Mouse (Mus musculus) MEL (cell line): ENCODE data around the gene Dusp23. TPM values are rescaled to one million over a fixed set of nuclear protein-coding genes. Genes with fewer than 3 reads are reported as not detected.

ENCODE experiments used
- DNase-seq: peaks from one replicate; pipeline ENCODE4 v3.0.0; 2011; ENCODE audit warnings: low read depth, low spot score
- H3K27ac ChIP-seq: 2 replicates; pipeline ENCODE4 v1.5.1; 2012; ENCODE audit warnings: low read depth, mild to moderate bottlenecking, control low read depth, low read length, moderate library complexity; ENCODE audit not compliant: control insufficient read depth
- H3K27me3 ChIP-seq, 2 experiments: fragments of 150-350 bp in 1 of 2; sonication (generic) in 1 of 2; 2 replicates each; pipeline ENCODE4 v1.6.1; 2012; ENCODE audit warnings: low read length in 2 of 2, mild to moderate bottlenecking in 2 of 2, improper control_type of control experiment in 1 of 2, moderate library complexity in 1 of 2; ENCODE audit not compliant: insufficient read depth in 2 of 2, control insufficient read depth in 1 of 2
- H3K36me3 ChIP-seq, 2 experiments: 2 replicates each; pipeline ENCODE4 v1.6.1; 2012 to 2014; ENCODE audit warnings: low read length in 2 of 2, improper control_type of control experiment in 1 of 2, inconsistent platforms in 1 of 2, mild to moderate bottlenecking in 1 of 2; ENCODE audit not compliant: insufficient read depth in 2 of 2, control insufficient read depth in 1 of 2
- H3K4me1 ChIP-seq, 2 experiments: fragments of 150-350 bp in 1 of 2; sonication (generic) in 1 of 2; 2 replicates each; pipeline ENCODE4 v1.6.1; 2012; ENCODE audit warnings: low read length in 2 of 2, improper control_type of control experiment in 1 of 2, mild to moderate bottlenecking in 1 of 2; ENCODE audit not compliant: insufficient read depth in 2 of 2, control insufficient read depth in 1 of 2
- H3K4me3 ChIP-seq, 2 experiments: fragments of 150-350 bp in 1 of 2; sonication (generic) in 1 of 2; 2 replicates each; pipeline ENCODE4 v1.5.1; 2012; ENCODE audit warnings: low read depth in 2 of 2, low read length in 2 of 2, mild to moderate bottlenecking in 2 of 2, moderate library complexity in 2 of 2, control low read depth in 1 of 2, improper control_type of control experiment in 1 of 2; ENCODE audit not compliant: control insufficient read depth in 1 of 2, insufficient read depth in 1 of 2
- H3K79me2 ChIP-seq: 2 replicates; pipeline ENCODE4 v1.6.1; 2012; ENCODE audit warnings: mild to moderate bottlenecking, low read length, moderate library complexity; ENCODE audit not compliant: control insufficient read depth, poor library complexity, insufficient read depth
- H3K9ac ChIP-seq: 2 replicates; pipeline ENCODE4 v1.6.1; 2012; ENCODE audit warnings: low read depth, mild to moderate bottlenecking, control low read depth, low read length, moderate library complexity; ENCODE audit not compliant: control insufficient read depth, poor library complexity, severe bottlenecking
- H3K9me3 ChIP-seq: fragments of 150-350 bp; sonication (generic); replicated peaks from 2 replicates; pipeline ENCODE4 v1.6.1; 2012; ENCODE audit warnings: mild to moderate bottlenecking, low read length, improper control_type of control experiment, moderate library complexity; ENCODE audit not compliant: insufficient read depth
- CHD1 ChIP-seq: IDR thresholded peaks from 2 replicates; pipeline ENCODE4 v1.6.1; 2012; ENCODE audit warnings: low read depth, mild to moderate bottlenecking, inconsistent platforms, low read length, improper control_type of control experiment
- CHD2 ChIP-seq: IDR thresholded peaks from 2 replicates; pipeline ENCODE4 v1.6.1; 2011; ENCODE audit warnings: low read length, improper control_type of control experiment
- ELF1 ChIP-seq: IDR thresholded peaks from 2 replicates; pipeline ENCODE4 v1.6.1; 2014; ENCODE audit warnings: low read depth, mild to moderate bottlenecking, inconsistent platforms, low read length, improper control_type of control experiment, moderate library complexity
- JUND ChIP-seq: IDR thresholded peaks from 2 replicates; pipeline ENCODE4 v1.6.1; 2011; ENCODE audit warnings: low read depth, mild to moderate bottlenecking, improper control_type of control experiment, low read length
- MAZ ChIP-seq: IDR thresholded peaks from 2 replicates; pipeline ENCODE4 v1.6.1; 2012; ENCODE audit warnings: low read depth, mild to moderate bottlenecking, inconsistent platforms, low read length, improper control_type of control experiment
- MXI1 ChIP-seq: IDR thresholded peaks from 2 replicates; pipeline ENCODE4 v1.6.1; 2011; ENCODE audit warnings: mild to moderate bottlenecking, low read depth, low read length, improper control_type of control experiment
- MYC ChIP-seq: IDR thresholded peaks from 2 replicates; pipeline ENCODE4 v1.6.1; 2011; ENCODE audit warnings: low read depth, mild to moderate bottlenecking, low read length, improper control_type of control experiment, moderate library complexity
- POLR2A ChIP-seq, 2 experiments: IDR thresholded peaks; 2 replicates each; pipeline ENCODE4 v1.6.1; 2011 to 2012; ENCODE audit warnings: low read length in 2 of 2, mild to moderate bottlenecking in 2 of 2, control low read depth in 1 of 2, improper control_type of control experiment in 1 of 2, low read depth in 1 of 2, moderate library complexity in 1 of 2; ENCODE audit not compliant: control insufficient read depth in 1 of 2, insufficient read depth in 1 of 2, poor library complexity in 1 of 2
- ZC3H11A ChIP-seq: IDR thresholded peaks from 2 replicates; pipeline ENCODE4 v1.6.1; 2012; ENCODE audit warnings: low read depth, mild to moderate bottlenecking, inconsistent platforms, low read length, improper control_type of control experiment
- ZMIZ1 ChIP-seq: IDR thresholded peaks from 2 replicates; pipeline ENCODE4 v1.6.1; 2012; ENCODE audit warnings: low read depth, mild to moderate bottlenecking, inconsistent platforms, low read length, improper control_type of control experiment, moderate library complexity
- ZNF384 ChIP-seq: IDR thresholded peaks from 2 replicates; pipeline ENCODE4 v1.6.1; 2012; ENCODE audit warnings: low read depth, mild to moderate bottlenecking, inconsistent platforms, low read length, improper control_type of control experiment
- polyA plus RNA-seq, 2 experiments: library from polyadenylated mRNA; stranded (reverse) in 1 of 2; unstranded in 1 of 2; fragments of >175 nt in 1 of 2; fragments of >200 nt in 1 of 2; gene quantifications; 2 replicates each; pipeline versions ENCODE4 v1.2.1 to v1.2.4; 2012; ENCODE audit warnings: low replicate concordance in 2 of 2, low read depth in 1 of 2; ENCODE audit not compliant: insufficient read length in 2 of 2, insufficient read depth in 1 of 2, missing spikeins in 1 of 2
- total RNA-seq: library from RNA; depleted of rRNA; stranded (reverse); fragments of 300-350 nt; gene quantifications from 2 replicates; pipeline ENCODE4 v1.2.3, GENCODE M21; 2012; rRNA removed

Gene Dusp23
- total and polyA plus RNA-seq, 3 experiments = 0.54 to 2.5 TPM; not detected in 1

GRCm38 (mm10) chr1:172582436-172582835 lies 50.3 kb downstream of the Dusp23 start:
- peaks cover 0 to 9% of the 10 kb centered on the region in 2 experiments; a peak in 2 of 4 replicates for H3K27me3 ChIP-seq
- H3K4me1 ChIP-seq = no peaks in the 10 kb centered on the region

More at GRCm38 (mm10) chr1:172582436-172582835, 50.3 kb downstream of the Dusp23 start:
- no peak overlapping the region for H3K4me3 ChIP-seq
- H3K9ac ChIP-seq = no peak overlapping the region
- no peaks in the 10 kb centered on the region for H3K9me3 ChIP-seq
- no peaks in the 10 kb centered on the region for H3K79me2 ChIP-seq
- no peak for DNase-seq
- no peaks in the 10 kb centered on the region for H3K36me3 ChIP-seq
- H3K27ac ChIP-seq = no peak overlapping the region
- no peak for TF ChIP-seq MXI1
- no peak for TF ChIP-seq ZC3H11A
- TF ChIP-seq CHD1 = no peak
- TF ChIP-seq MAZ = no peak
- no peak for TF ChIP-seq CHD2
- no peak for TF ChIP-seq ZNF384
- no peak for TF ChIP-seq POLR2A (IDR thresholded peaks at IDR 0.05; ENCODE audit: control insufficient read depth in 1 of 2, insufficient read depth in 1 of 2, low read depth in 1 of 2, low read length in 2 of 2, poor library complexity in 1 of 2)
- TF ChIP-seq MYC = no peak
- no peak for TF ChIP-seq ZMIZ1
- TF ChIP-seq ELF1 = no peak
- no peak for TF ChIP-seq JUND

Other genes with a start within 250 kb of the Dusp23 start
- gene Slamf9, start 157.6 kb downstream of the Dusp23 start, total RNA-seq = 0.23 TPM in 1 of 2 replicates, not detected in the other
- under 1 TPM in 1 of 2 experiments, not detected in 1; 0.38 TPM for gene Slamf9, start 157.6 kb downstream of the Dusp23 start, polyA plus RNA-seq
- 0.12 and 0.13 TPM in 2 replicates for gene Igsf9, start 151.2 kb downstream of the Dusp23 start, total RNA-seq
- under 1 TPM in 1 of 2 experiments, not detected in 1; 0.38 TPM for gene Igsf9, start 151.2 kb downstream of the Dusp23 start, polyA plus RNA-seq
- 100 and 150 TPM in 2 replicates for gene Tagln2, start 132.9 kb downstream of the Dusp23 start, total RNA-seq
- 100 to 1,000 TPM; 332 to 581 TPM for gene Tagln2, start 132.9 kb downstream of the Dusp23 start, polyA plus RNA-seq
- gene Cfap45, start 112.2 kb downstream of the Dusp23 start, total RNA-seq = 0.29 TPM in 1 of 2 replicates, not detected in the other
- gene Cfap45, start 112.2 kb downstream of the Dusp23 start, polyA plus RNA-seq = under 1 TPM in 1 of 2 experiments, not detected in 1; 0.40 TPM
- gene Vsig8, start 77.0 kb downstream of the Dusp23 start, total RNA-seq = not detected in 2 replicates
- gene Vsig8, start 77.0 kb downstream of the Dusp23 start, polyA plus RNA-seq = not detected
- gene Slamf8, start 42.4 kb downstream of the Dusp23 start, total RNA-seq = not detected in 2 replicates
- gene Slamf8, start 42.4 kb downstream of the Dusp23 start, polyA plus RNA-seq = not detected
- not detected in 2 replicates for gene Fcrl6, start 30.4 kb downstream of the Dusp23 start, total RNA-seq
- not detected for gene Fcrl6, start 30.4 kb downstream of the Dusp23 start, polyA plus RNA-seq
- not detected in 2 replicates for gene Crp, start 65.1 kb upstream of the Dusp23 start, total RNA-seq
- gene Crp, start 65.1 kb upstream of the Dusp23 start, polyA plus RNA-seq = not detected